Mouse (Mus musculus): ENCODE measurements around the gene Olfr728. TPM values are rescaled to one million over a fixed set of nuclear protein-coding genes. Genes with fewer than 3 reads are reported as not detected.

The Olfr728 gene
- total RNA-seq (2023): not detected in 4 replicates

GRCm38 (mm10) chr14:50142580-50142979 lies at the start of gene Olfr728:
Gene Olfr728 (minus strand): TSS chr14:50142680.

GRCm38 (mm10) chr14:50188098-50188497 lies 45.6 kb upstream of the Olfr728 start, which contains the start of gene Olfr730:
Gene Olfr730 (minus strand): TSS chr14:50188198.

GRCm38 (mm10) chr14:50152810-50153209 lies 10.3 kb upstream of the Olfr728 start, which contains the start of gene Olfr729:
Gene Olfr729 (minus strand): TSS chr14:50152910.

GRCm38 (mm10) chr14:50122886-50123285 lies 19.6 kb downstream of the Olfr728 start, which contains the start of gene Olfr727:
Gene Olfr727 (plus strand): TSS chr14:50123186.

GRCm38 (mm10) chr14:50090853-50091252 lies 51.6 kb downstream of the Olfr728 start, which contains the start of gene Olfr726:
Gene Olfr726 (minus strand): TSS chr14:50090953.

Other genes with a start within 250 kb of the Olfr728 start
- gene Olfr722, start 240.7 kb downstream of the Olfr728 start, total RNA-seq (2023): not detected in 4 replicates
- not detected in 4 replicates for gene Olfr723, start 210.9 kb downstream of the Olfr728 start, total RNA-seq (2023)
- not detected in 4 replicates for gene Olfr724, start 179.4 kb downstream of the Olfr728 start, total RNA-seq (2023)
- not detected in 4 replicates for gene Olfr725, start 102.3 kb downstream of the Olfr728 start, total RNA-seq (2023)
- not detected in 4 replicates for gene Olfr726, start 51.7 kb downstream of the Olfr728 start, total RNA-seq (2023)
- gene Olfr727, start 19.5 kb downstream of the Olfr728 start, total RNA-seq (2023): not detected in 4 replicates
- gene Olfr729, start 10.2 kb upstream of the Olfr728 start, total RNA-seq (2023): not detected in 4 replicates
- not detected in 4 replicates for gene Olfr730, start 45.5 kb upstream of the Olfr728 start, total RNA-seq (2023)
- not detected in 4 replicates for gene Olfr731, start 99.2 kb upstream of the Olfr728 start, total RNA-seq (2023)
- gene Olfr732, start 141.5 kb upstream of the Olfr728 start, total RNA-seq (2023): not detected in 4 replicates
- not detected in 4 replicates for gene Olfr733, start 158.8 kb upstream of the Olfr728 start, total RNA-seq (2023)
- gene Olfr734, start 184.1 kb upstream of the Olfr728 start, total RNA-seq (2023): not detected in 4 replicates
- 0.13 TPM in 1 of 4 replicates, not detected in the others for gene Olfr735, start 206.2 kb upstream of the Olfr728 start, total RNA-seq (2023)
- not detected in 4 replicates for gene Tlr11, start 215.2 kb upstream of the Olfr728 start, total RNA-seq (2023)
- gene Olfr736, start 238.5 kb upstream of the Olfr728 start, total RNA-seq (2023): not detected in 4 replicates